ENCODE assay signal across 29 mouse cellular contexts in the genomic region with DNA sequence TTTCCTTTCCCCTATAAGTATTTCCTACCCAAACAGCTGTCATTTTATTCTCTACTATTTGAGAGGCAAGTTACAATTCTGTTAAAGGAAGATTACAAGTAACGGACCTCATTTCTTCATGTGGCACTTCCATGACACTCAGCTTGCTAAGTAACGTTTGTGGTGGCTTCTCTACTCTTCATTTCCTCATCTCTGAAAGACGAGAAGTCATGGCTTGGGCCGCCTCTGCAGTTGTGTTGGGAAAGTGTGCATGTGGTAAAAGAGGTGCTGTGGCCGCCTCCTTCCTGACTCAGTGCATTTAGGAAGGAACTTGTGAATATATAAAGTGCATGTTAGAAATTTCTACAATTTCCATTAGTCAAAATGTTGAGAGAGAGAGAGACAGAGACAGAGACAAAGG. TPM values are rescaled to one million over a fixed set of nuclear protein-coding genes. Genes with fewer than 3 reads are reported as not detected.
A peak's percentile ranks its signal among the peaks of the same experiment; 100 is the strongest.
DNase-seq lines count a peak whose midpoint lies in the region; ATAC-seq lines count a peak whose summit lies in the region.
"Had no signal": no experiment of that assay in that cellular context is flagged by ENCODE, and none has a peak within 500 bp of the region (broad histone marks: within the 10 kb centered on the region; RNA-seq: fewer than 3 reads in every experiment).

No protein-coding gene starts in this region.

- DNase-seq in 416B (ENCODE audit: low read depth) = peak; percentile 80
- no peak for DNase-seq in left cerebral cortex, adult 18-20 months (ENCODE audit: low spot score in 2 of 2)
- DNase-seq: adrenal gland, adult 8-10 months; adrenal gland, postnatal 14 days; adrenal gland, postnatal 36 days; B cell, adult 2 months; cerebellum, adult 11-12 months; cerebellum, adult 2 months; cerebellum, adult 9-10 months; cerebellum, postnatal 10 days; cerebellum, postnatal 25 days; embryo, embryonic 11 days had no signal

- H3K36me3 ChIP-seq in midbrain, embryonic 13.5 days = peaks cover 73% of the 10 kb centered on the region
- 0 out of 2 replicates have a peak, but pooled peaks cover 7% of the 10 kb centered on the region for H3K36me3 ChIP-seq in intestine, embryonic 15.5 days

- no peaks in the 10 kb centered on the region for H3K27me3 ChIP-seq in midbrain, embryonic 13.5 days
- no peaks in the 10 kb centered on the region for H3K27me3 ChIP-seq in intestine, embryonic 15.5 days (replicated peaks)
- H3K27me3 ChIP-seq: CH12.LX; embryonic facial prominence, embryonic 13.5 days; embryonic facial prominence, embryonic 15.5 days; forebrain, embryonic 12.5 days; Patski had no signal

- no peak overlapping the region for H3K4me3 ChIP-seq in midbrain, embryonic 13.5 days (replicated peaks)
- H3K4me3 ChIP-seq in intestine, embryonic 15.5 days (replicated peaks) = no peak overlapping the region
- H3K4me3 ChIP-seq: embryonic facial prominence, embryonic 13.5 days; embryonic facial prominence, embryonic 15.5 days; erythroblast, embryonic 14.5 days; forebrain, embryonic 10.5 days; forebrain, embryonic 12.5 days had no signal

- H3K4me1 ChIP-seq in midbrain, embryonic 13.5 days (replicated peaks) = peaks cover 45% of the 10 kb centered on the region
- H3K4me1 ChIP-seq in intestine, embryonic 15.5 days (replicated peaks) = 0 out of 2 replicates have a peak, but pooled peaks cover 2% of the 10 kb centered on the region

- no peak overlapping the region for H3K27ac ChIP-seq in midbrain, embryonic 13.5 days
- no peak overlapping the region for H3K27ac ChIP-seq in intestine, embryonic 15.5 days
- H3K27ac ChIP-seq: embryonic facial prominence, embryonic 13.5 days; embryonic facial prominence, embryonic 15.5 days; forebrain, embryonic 10.5 days; forebrain, embryonic 12.5 days had no signal

- H3K9ac ChIP-seq in midbrain, embryonic 13.5 days (replicated peaks) = no peak overlapping the region
- no peak overlapping the region for H3K9ac ChIP-seq in intestine, embryonic 15.5 days
- H3K9ac ChIP-seq: embryonic facial prominence, embryonic 13.5 days; embryonic facial prominence, embryonic 15.5 days; forebrain, embryonic 12.5 days had no signal

- H3K4me2 ChIP-seq in midbrain, embryonic 13.5 days (replicated peaks) = no peak overlapping the region
- H3K4me2 ChIP-seq in intestine, embryonic 15.5 days (replicated peaks) = no peak overlapping the region
- H3K4me2 ChIP-seq: embryonic facial prominence, embryonic 13.5 days; embryonic facial prominence, embryonic 15.5 days; forebrain, embryonic 12.5 days had no signal

- no peaks in the 10 kb centered on the region for H3K9me3 ChIP-seq in midbrain, embryonic 13.5 days
- no peaks in the 10 kb centered on the region for H3K9me3 ChIP-seq in intestine, embryonic 15.5 days
- H3K9me3 ChIP-seq: embryonic facial prominence, embryonic 13.5 days; embryonic facial prominence, embryonic 15.5 days; forebrain, embryonic 10.5 days; forebrain, embryonic 12.5 days; G1E had no signal

- WGBS in midbrain, embryonic 13.5 days = 88% methylated on average over 5 of the region's 5 CpGs
- 83% methylated on average over 5 of the region's 5 CpGs for WGBS in intestine, embryonic 15.5 days

- peak; percentile 57 for ATAC-seq in common myeloid progenitor, adult 5-6 weeks (replicated peaks; ENCODE audit: low read depth, poor library complexity, severe bottlenecking)
- ATAC-seq in megakaryocyte, adult 5-6 weeks (ENCODE audit: poor library complexity, severe bottlenecking) = peak; percentile 95
- peak; percentile 57; the same call in 1 of the 2 replicates for ATAC-seq in neutrophil, adult 5-6 weeks (ENCODE audit: extremely low read depth, insufficient number of reproducible peaks, low FRiP score, poor library complexity, severe bottlenecking)
- no peak for ATAC-seq in midbrain, embryonic 13.5 days
- ATAC-seq in intestine, embryonic 15.5 days = no peak
- ATAC-seq: activated CD4-positive, CD25-positive, alpha-beta regulatory T cell, adult 4 months; CD4-positive, CD25-positive, alpha-beta regulatory T cell, adult 4 months; forebrain, embryonic 14.5 days; forebrain, embryonic 16.5 days; Patski had no signal

RNA-seq across cellular contexts. Expression of a gene that starts 18.2 kb away (rescaled TPM):
- total RNA-seq in common myeloid progenitor, adult 5-6 weeks (2017) = 7.3 and 9.6 TPM in 2 replicates
- 8.1 and 9.0 TPM in 2 replicates for total RNA-seq in megakaryocyte, adult 5-6 weeks (2015)
- 16.0 and 19.3 TPM in 2 replicates for total RNA-seq in megakaryocyte, adult 5-6 weeks (2017)
- total RNA-seq in neutrophil, adult 5-6 weeks (2017) = 12.0 and 14.1 TPM in 2 replicates
- 73.8 and 76.2 TPM in 2 replicates for polyA plus RNA-seq in midbrain, embryonic 13.5 days (2015; fragmentation: Nextera tagmentation; extraction: Ambion mirVana)
- total RNA-seq in left cerebral cortex, adult 18-20 months (2021) = 10 to 100 TPM; 12.4 to 13.4 TPM
- polyA plus RNA-seq in intestine, embryonic 15.5 days (2015; fragmentation: Nextera tagmentation; extraction: Ambion mirVana) = 11.1 and 12.0 TPM in 2 replicates

Comparison
In these comparisons a context has a peak if more than half of its experiments do, and no peak if none do; other contexts are left out.
1. ATAC-seq: peak in common myeloid progenitor, adult 5-6 weeks (single experiment), megakaryocyte, adult 5-6 weeks (single experiment) and neutrophil, adult 5-6 weeks (single experiment); none in midbrain, embryonic 13.5 days (single experiment) and intestine, embryonic 15.5 days (single experiment).